Mouse (Mus musculus) heart, postnatal 0 days (tissue): ENCODE results near the gene Tmem159. TPM values are rescaled to one million over a fixed set of nuclear protein-coding genes. Genes with fewer than 3 reads are reported as not detected.

ENCODE experiments used
- ATAC-seq: fragments of 200-750 bp; cut with Nextera tagmentation; 2 replicates; pipeline ENCODE4 v1.8.0; 2017; ENCODE audit warnings: low read depth, moderate number of reproducible peaks, moderate library complexity; ENCODE audit not compliant: insufficient read depth
- DNase-seq: peaks from one replicate; pipeline ENCODE4 v3.0.0-alpha.2; 2016; ENCODE audit warnings: low spot score
- H3K27ac ChIP-seq: fragments of 300-500 bp; sonication (generic); 2 replicates; pipeline ENCODE4 v1.5.1; 2014; ENCODE audit warnings: low read depth, mild to moderate bottlenecking
- H3K27me3 ChIP-seq: fragments of 300-500 bp; sonication (generic); 2 replicates; pipeline ENCODE4 v1.6.1; 2014; ENCODE audit warnings: low read length, mixed read lengths; ENCODE audit not compliant: control insufficient read depth, insufficient read depth
- H3K36me3 ChIP-seq: fragments of 300-500 bp; sonication (generic); replicated peaks from 2 replicates; pipeline ENCODE4 v1.6.1; 2014; ENCODE audit warnings: low read length, mixed read lengths; ENCODE audit not compliant: control insufficient read depth, insufficient read depth
- H3K4me1 ChIP-seq: fragments of 300-500 bp; sonication (generic); 2 replicates; pipeline ENCODE4 v1.6.1; 2014; ENCODE audit warnings: antibody characterized with exemption; ENCODE audit not compliant: control insufficient read depth, insufficient read depth
- H3K4me2 ChIP-seq: fragments of 300-500 bp; sonication (generic); 2 replicates; pipeline ENCODE4 v1.6.1; 2014; ENCODE audit warnings: low read depth, mild to moderate bottlenecking, low read length, moderate library complexity
- H3K4me3 ChIP-seq: fragments of 300-500 bp; sonication (generic); 2 replicates; pipeline ENCODE4 v1.5.1; 2014; ENCODE audit warnings: low read depth, low read length
- H3K9ac ChIP-seq: fragments of 300-500 bp; sonication (generic); replicated peaks from 2 replicates; pipeline ENCODE4 v1.6.1; 2014; ENCODE audit warnings: low read depth, low read length, mixed read lengths
- H3K9me3 ChIP-seq: fragments of 300-500 bp; sonication (generic); replicated peaks from 2 replicates; pipeline ENCODE4 v1.6.1; 2016; ENCODE audit warnings: low read length; ENCODE audit not compliant: control insufficient read depth
- CTCF ChIP-seq: IDR thresholded peaks from 2 replicates; pipeline ENCODE4 v1.5.1; 2016; ENCODE audit warnings: antibody characterized with exemption, control low read depth, low read depth
- EP300 ChIP-seq: IDR thresholded peaks from 2 replicates; pipeline ENCODE4 v1.6.1; 2016; ENCODE audit warnings: antibody characterized with exemption, low read depth
- WGBS: fragments of 180-500 bp; shearing (Covaris S2); extraction: QIAGEN DNeasy Blood & Tissue Kit; methylation state at CpG from one replicate; pipeline ENCODE4 v1.1.7; 2014; 5-methylcytosine and 5-hydroxymethylcytosine counted together
- polyA plus RNA-seq: library from polyadenylated mRNA; unstranded; fragments of >200 nt; fragmentation: Nextera tagmentation; extraction: Ambion mirVana; gene quantifications from 2 replicates; pipeline ENCODE4 v1.2.1, GENCODE M21; 2015
- total RNA-seq: library from RNA; depleted of rRNA; stranded (reverse); fragments of >200 nt; gene quantifications from 2 replicates; pipeline ENCODE4 v1.2.3, GENCODE M21; 2014; ENCODE audit warnings: low replicate concordance

Tmem159 gene
- total and polyA plus RNA-seq, 2 experiments from 2014 or later, result 20.6 to 24.7 TPM

DNA sequence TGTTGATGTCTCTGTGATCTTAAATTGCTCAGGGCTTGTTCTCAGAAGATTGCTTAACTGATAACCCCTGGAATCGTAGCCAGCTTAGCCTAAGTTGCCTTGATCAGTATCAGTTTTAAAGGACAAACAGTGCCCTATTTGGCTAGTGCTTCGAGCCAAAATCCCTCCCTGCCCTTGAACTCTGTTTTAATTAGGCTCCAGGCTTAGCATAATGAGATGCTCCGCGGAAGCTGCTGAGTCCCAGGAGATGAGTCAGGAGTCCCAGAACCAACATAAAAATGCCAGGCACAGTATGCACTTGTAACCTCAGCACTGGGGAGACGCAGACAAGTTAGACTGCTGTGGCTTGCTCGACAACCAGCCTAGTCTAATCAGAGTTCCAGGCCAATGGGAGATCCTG, 15.4 kb downstream of the Tmem159 start:
- Histone ChIP-seq H3K9ac (no peak overlapping the region), H3K27ac (no peak overlapping the region), H3K27me3 (no peaks in the 10 kb centered on the region), H3K4me3 (no peak overlapping the region), H3K4me2 (no peak overlapping the region), H3K9me3 (no peaks in the 10 kb centered on the region), H3K36me3 (peaks cover 48% of the 10 kb centered on the region), H3K4me1 (no peaks in the 10 kb centered on the region)
- ATAC-seq (no peak), DNase-seq (no peak)
- 59% methylated on average over 6 of the region's 6 CpGs for WGBS
- TF ChIP-seq EP300 (no peak), CTCF (no peak)

DNA sequence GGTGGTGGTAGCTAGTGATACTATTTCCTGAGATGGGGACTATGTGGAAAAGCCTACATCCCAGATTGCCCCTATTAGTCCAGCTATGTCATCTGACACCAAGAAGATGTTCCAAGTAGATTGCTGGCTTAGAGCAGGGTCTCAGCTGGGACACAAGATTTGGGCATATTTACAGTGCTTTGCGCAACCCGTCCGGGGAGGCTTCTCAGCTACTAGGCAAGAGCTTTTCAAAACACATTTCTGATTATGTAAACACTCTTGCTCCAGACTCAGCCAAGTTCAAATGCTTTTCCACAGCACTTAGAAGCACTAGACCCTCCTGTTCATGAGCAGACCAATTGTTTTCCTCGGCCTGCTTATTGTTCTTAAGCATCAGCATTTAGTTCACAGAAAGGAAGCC, 21.6 kb downstream of the Tmem159 start:
- no peaks in the 10 kb centered on the region for H3K4me1 ChIP-seq
- no peak overlapping the region for H3K4me2 ChIP-seq
- no peak overlapping the region for H3K9ac ChIP-seq
- H3K27ac ChIP-seq, result no peak overlapping the region
- ATAC-seq (no peak), DNase-seq (no peak)
- no peak overlapping the region for H3K4me3 ChIP-seq
- H3K27me3 ChIP-seq, result no peaks in the 10 kb centered on the region
- WGBS, result 82% methylated on average over 4 of the region's 4 CpGs
- H3K36me3 ChIP-seq, result peaks cover 29% of the 10 kb centered on the region
- no peaks in the 10 kb centered on the region for H3K9me3 ChIP-seq
- no peak for TF ChIP-seq EP300
- TF ChIP-seq CTCF, result no peak

DNA sequence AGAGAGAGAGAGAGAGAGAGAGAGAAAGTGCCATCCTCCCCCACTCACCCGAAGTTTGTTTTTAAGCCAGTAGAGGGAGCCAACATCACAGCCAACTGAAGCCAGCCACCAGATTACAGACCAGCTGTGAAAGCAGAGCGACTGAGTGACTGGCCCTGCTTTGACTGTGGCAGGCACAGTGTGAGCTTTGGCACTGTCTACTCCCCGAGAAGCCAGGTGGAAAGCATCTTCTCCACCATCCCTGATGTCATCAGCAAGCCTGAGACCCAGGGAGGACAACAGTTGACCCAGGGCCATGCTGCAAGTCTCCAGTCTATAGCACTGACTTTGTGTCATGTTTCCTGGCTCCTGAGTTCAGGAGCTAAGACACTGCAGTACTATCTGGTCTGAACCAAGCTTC, 22.7 kb downstream of the Tmem159 start:
- TF ChIP-seq CTCF (peak; percentile 91), EP300 (no peak)
- 0% methylated on average over 3 of the region's 3 CpGs for WGBS
- Histone ChIP-seq H3K9me3 (no peaks in the 10 kb centered on the region), H3K27me3 (no peaks in the 10 kb centered on the region), H3K27ac (no peak overlapping the region), H3K4me3 (no peak overlapping the region), H3K4me1 (no peaks in the 10 kb centered on the region), H3K4me2 (no peak overlapping the region), H3K36me3 (peaks cover 21% of the 10 kb centered on the region), H3K9ac (no peak overlapping the region)
- ATAC-seq (peak; percentile 85), DNase-seq (peak; percentile 76)

DNA sequence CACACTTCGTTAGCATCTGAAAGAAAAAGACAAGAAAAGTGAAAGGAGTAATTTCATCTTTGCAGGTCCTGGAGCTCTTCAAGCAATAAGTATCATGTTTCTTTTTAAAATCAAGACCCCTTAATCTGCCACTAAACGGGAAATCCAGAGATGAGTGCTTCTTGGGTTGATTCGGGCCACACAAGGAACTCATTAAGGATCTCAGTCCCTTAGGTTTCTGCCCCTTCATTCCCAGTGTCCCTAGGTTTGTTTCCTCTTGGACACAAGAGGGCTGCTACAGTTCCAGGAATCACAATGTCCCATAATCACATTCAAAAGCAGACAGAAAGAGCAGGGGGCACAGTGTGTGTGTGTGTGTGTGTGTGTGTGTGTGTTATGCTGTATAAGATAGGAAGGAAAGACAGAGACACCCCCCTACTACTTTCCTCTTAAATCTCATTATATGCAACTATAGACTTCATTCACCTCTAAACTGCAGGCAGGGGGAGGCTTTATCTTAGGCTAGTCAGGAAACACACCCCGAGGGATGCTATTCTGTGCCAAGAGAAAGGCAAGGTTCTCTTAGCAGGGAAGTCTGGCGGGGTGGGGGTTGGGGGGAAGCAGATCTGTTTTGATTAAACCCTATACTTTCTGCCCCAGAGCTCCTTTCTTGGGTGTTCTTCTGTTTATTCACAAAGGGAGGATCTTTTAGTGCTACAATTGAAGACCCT, 25.0 kb downstream of the Tmem159 start:
- WGBS, result 28% methylated on average over 5 of the region's 5 CpGs

DNA sequence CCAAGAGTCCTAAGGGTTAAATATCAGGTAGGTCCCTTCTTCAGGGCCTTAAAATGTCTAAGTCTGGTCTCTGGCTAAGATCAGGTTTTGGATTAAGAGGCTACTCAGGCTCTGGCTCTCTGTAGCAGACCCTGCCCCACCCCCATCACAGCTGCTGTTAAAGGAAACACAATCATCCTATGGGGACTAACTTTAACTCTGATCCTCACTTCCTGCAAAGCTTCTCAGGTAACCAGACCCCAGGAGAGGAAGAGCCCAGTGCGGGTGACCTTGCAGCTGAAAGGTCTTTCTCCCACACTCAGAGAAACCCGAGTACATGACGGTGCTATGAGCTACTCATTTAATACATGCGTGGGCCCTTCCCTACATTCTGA, 25.5 kb downstream of the Tmem159 start:
- TF ChIP-seq EP300 (no peak), CTCF (no peak)
- no peak overlapping the region for H3K27ac ChIP-seq
- H3K36me3 ChIP-seq, result no peaks in the 10 kb centered on the region
- H3K9ac ChIP-seq, result no peak overlapping the region
- 39% methylated on average over 4 of the region's 4 CpGs for WGBS
- no peak for DNase-seq
- H3K9me3 ChIP-seq, result no peaks in the 10 kb centered on the region
- H3K4me2 ChIP-seq, result no peak overlapping the region
- ATAC-seq, result no peak
- no peak overlapping the region for H3K4me3 ChIP-seq
- H3K4me1 ChIP-seq, result no peaks in the 10 kb centered on the region
- no peaks in the 10 kb centered on the region for H3K27me3 ChIP-seq

More for the DNA sequence above, 25.0 kb downstream of the Tmem159 start:
- DNase-seq (peak; percentile 31), ATAC-seq (no peak)
- Histone ChIP-seq H3K27me3 (no peaks in the 10 kb centered on the region), H3K4me3 (no peak overlapping the region), H3K9ac (no peak overlapping the region), H3K9me3 (no peaks in the 10 kb centered on the region), H3K4me2 (no peak overlapping the region), H3K36me3 (no peaks in the 10 kb centered on the region), H3K4me1 (no peaks in the 10 kb centered on the region), H3K27ac (no peak overlapping the region)
- no peak for TF ChIP-seq EP300
- no peak for TF ChIP-seq CTCF

DNA sequence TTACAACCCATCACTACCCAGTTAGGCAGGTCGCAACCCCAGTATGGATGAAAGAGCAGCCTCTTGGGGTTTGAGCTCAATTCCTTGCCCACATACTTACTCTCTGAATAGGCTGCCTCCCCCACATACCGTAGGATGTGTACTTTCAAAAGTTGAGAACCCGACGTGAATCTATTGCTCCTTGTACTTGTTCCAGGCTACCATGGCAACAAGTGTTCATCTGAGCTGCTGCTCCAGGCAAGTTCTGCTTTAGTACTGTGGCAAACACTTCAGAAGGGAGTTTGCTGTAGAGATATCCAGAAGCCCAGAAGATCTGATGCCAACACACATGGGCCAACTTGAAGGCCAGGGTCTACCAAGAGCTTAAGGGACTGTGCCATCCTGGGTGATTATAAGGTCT, 26.8 kb downstream of the Tmem159 start:
- no peaks in the 10 kb centered on the region for H3K27me3 ChIP-seq
- H3K27ac ChIP-seq, result no peak overlapping the region
- DNase-seq, result no peak
- no peaks in the 10 kb centered on the region for H3K9me3 ChIP-seq
- no peak for ATAC-seq
- no peaks in the 10 kb centered on the region for H3K4me1 ChIP-seq
- no peak for TF ChIP-seq EP300
- no peak for TF ChIP-seq CTCF
- H3K36me3 ChIP-seq, result no peaks in the 10 kb centered on the region
- H3K4me2 ChIP-seq, result no peak overlapping the region
- H3K9ac ChIP-seq, result no peak overlapping the region
- no peak overlapping the region for H3K4me3 ChIP-seq
- 59% methylated on average over 4 of the region's 4 CpGs for WGBS
